33 mouse cellular contexts compared by ENCODE assay signal in genomic region chr11:78431176-78431575, GRCm38 (mm10). TPM values are rescaled to one million over a fixed set of nuclear protein-coding genes. Genes with fewer than 3 reads are reported as not detected.
DNase-seq lines count a peak whose midpoint lies in the region; ATAC-seq and TF ChIP-seq lines count a peak whose summit lies in the region.
"Had no signal": no experiment of that assay in that cellular context is flagged by ENCODE, and none has a peak within 500 bp of the region (broad histone marks: within the 10 kb centered on the region; RNA-seq: fewer than 3 reads in every experiment).

No protein-coding gene starts in this region.

- peak; percentile 58 to 65 for DNase-seq in cerebellum, postnatal 14 days
- no peak for DNase-seq in cerebellum, postnatal 4 days (ENCODE audit: low spot score in 2 of 2)
- DNase-seq in MEL (ENCODE audit: low read depth, low spot score), result peak; percentile 44
- DNase-seq in kidney, postnatal 36 days, result peak; percentile 71 to 81
- DNase-seq in right cerebral cortex, postnatal 4 days, result no peak
- DNase-seq in layer of hippocampus, postnatal 25 days (ENCODE audit: extremely low spot score in 1 of 2, low spot score in 1 of 2), result no peak
- no peak for DNase-seq in adrenal gland, postnatal 25 days
- DNase-seq: adrenal gland, adult 8-10 months; forebrain, postnatal 0 days; gastrocnemius, postnatal 25 days; heart, adult 18-20 months; heart, postnatal 14 days; layer of hippocampus, adult 9-11 months; lung, postnatal 10 days; thymus, postnatal 25 days had no signal

- H3K4me3 ChIP-seq in MEL (ENCODE audit: control insufficient read depth in 1 of 2, insufficient read depth in 1 of 2, low read depth in 2 of 2, low read length in 2 of 2), result no peak overlapping the region; a peak in 1 of 4 replicates
- no peak overlapping the region for H3K4me3 ChIP-seq in intestine, postnatal 0 days (ENCODE audit: low read depth, low read length)
- H3K4me3 ChIP-seq: embryonic facial prominence, embryonic 12.5 days; heart, embryonic 13.5 days; neural tube, embryonic 15.5 days had no signal

- H3K9ac ChIP-seq in MEL (ENCODE audit: control insufficient read depth, low read depth, low read length, poor library complexity, severe bottlenecking), result no peak overlapping the region
- no peak overlapping the region for H3K9ac ChIP-seq in intestine, postnatal 0 days (ENCODE audit: low read depth, low read length)
- H3K9ac ChIP-seq: embryonic facial prominence, embryonic 12.5 days; forebrain, postnatal 0 days; heart, embryonic 13.5 days; neural tube, embryonic 15.5 days had no signal

- no peak for ATAC-seq in intestine, postnatal 0 days
- ATAC-seq: activated CD4-positive, CD25-positive, alpha-beta regulatory T cell, adult 4 months; CD4-positive, CD25-positive, alpha-beta regulatory T cell, adult 4 months; forebrain, postnatal 0 days; hindbrain, postnatal 0 days; Patski had no signal

- WGBS in intestine, postnatal 0 days, result 42% methylated on average over 10 of the region's 10 CpGs

- H3K79me2 ChIP-seq in MEL (ENCODE audit: control insufficient read depth, insufficient read depth, low read length, poor library complexity), result no peaks in the 10 kb centered on the region

- TF ChIP-seq POLR2A in MEL (IDR thresholded peaks at IDR 0.05; ENCODE audit: control insufficient read depth in 1 of 2, insufficient read depth in 1 of 2, low read depth in 1 of 2, low read length in 2 of 2, poor library complexity in 1 of 2), result no peak

- no peak overlapping the region for H3K27ac ChIP-seq in MEL (ENCODE audit: control insufficient read depth, low read depth, low read length)
- peak overlapping the region; percentile 77 for H3K27ac ChIP-seq in intestine, postnatal 0 days (ENCODE audit: low read depth, low read length)
- H3K27ac ChIP-seq: embryonic facial prominence, embryonic 12.5 days; heart, embryonic 13.5 days; hindbrain, postnatal 0 days; neural tube, embryonic 15.5 days had no signal

- H3K27me3 ChIP-seq in MEL (ENCODE audit: control insufficient read depth in 1 of 2, insufficient read depth in 2 of 2, low read length in 2 of 2), result peaks cover 1 to 2% of the 10 kb centered on the region in 2 experiments; a peak in 1 of 4 replicates
- H3K27me3 ChIP-seq in intestine, postnatal 0 days (replicated peaks; ENCODE audit: control insufficient read depth, insufficient read depth, low read length), result no peaks in the 10 kb centered on the region
- H3K27me3 ChIP-seq: embryonic facial prominence, embryonic 12.5 days; neural tube, embryonic 15.5 days; Patski had no signal

- TF ChIP-seq RAD21 in MEL (IDR thresholded peaks at IDR 0.05; ENCODE audit: low read depth, low read length), result no peak

- no peak for TF ChIP-seq EP300 in MEL (IDR thresholded peaks at IDR 0.05; ENCODE audit: low read depth in 1 of 2, low read length in 2 of 2)

- peaks cover 0 to 19% of the 10 kb centered on the region in 2 experiments; a peak in 2 of 4 replicates for H3K4me1 ChIP-seq in MEL (ENCODE audit: control insufficient read depth in 1 of 2, insufficient read depth in 2 of 2, low read length in 2 of 2)
- peaks cover 9% of the 10 kb centered on the region; the same call in 1 of the 2 replicates for H3K4me1 ChIP-seq in intestine, postnatal 0 days (replicated peaks; ENCODE audit: control insufficient read depth, insufficient read depth, low read length)

- H3K4me2 ChIP-seq in intestine, postnatal 0 days (replicated peaks; ENCODE audit: low read depth), result no peak overlapping the region
- H3K4me2 ChIP-seq: embryonic facial prominence, embryonic 12.5 days; heart, embryonic 13.5 days; midbrain, embryonic 11.5 days; neural tube, embryonic 15.5 days had no signal

- TF ChIP-seq CTCF in MEL (IDR thresholded peaks at IDR 0.05 in 2 of 3, conservative IDR thresholded peaks at IDR 0.05 in 1 of 3; ENCODE audit: control insufficient read depth in 1 of 3, insufficient read depth in 1 of 3, low read depth in 2 of 3, low read length in 3 of 3, poor library complexity in 1 of 3, severe bottlenecking in 1 of 3), result no peak
- no peak for TF ChIP-seq CTCF in intestine, postnatal 0 days (IDR thresholded peaks at IDR 0.05; ENCODE audit: low read depth)

- H3K36me3 ChIP-seq in MEL (ENCODE audit: control insufficient read depth in 1 of 2, insufficient read depth in 2 of 2, low read length in 2 of 2), result peaks cover 0 to 8% of the 10 kb centered on the region in 2 experiments; a peak in 1 of 4 replicates
- no peaks in the 10 kb centered on the region for H3K36me3 ChIP-seq in intestine, postnatal 0 days (ENCODE audit: control insufficient read depth, insufficient read depth)
- H3K36me3 ChIP-seq: embryonic facial prominence, embryonic 12.5 days; heart, embryonic 13.5 days; neural tube, embryonic 15.5 days had no signal

- no peaks in the 10 kb centered on the region for H3K9me3 ChIP-seq in MEL (replicated peaks; ENCODE audit: insufficient read depth, low read length)
- no peaks in the 10 kb centered on the region for H3K9me3 ChIP-seq in intestine, postnatal 0 days (ENCODE audit: control insufficient read depth)
- H3K9me3 ChIP-seq: embryonic facial prominence, embryonic 12.5 days; heart, embryonic 13.5 days; neural tube, embryonic 15.5 days had no signal

TF ChIP-seq in MEL, 35 proteins besides CTCF, POLR2A, EP300 and RAD21:
- no peak for TF ChIP-seq CHD1 (IDR thresholded peaks at IDR 0.05; ENCODE audit: low read depth, low read length)
- no peak for TF ChIP-seq MAX (IDR thresholded peaks at IDR 0.05; ENCODE audit: low read length)
- no peak for TF ChIP-seq ZC3H11A (IDR thresholded peaks at IDR 0.05; ENCODE audit: low read depth, low read length)
- no peak for TF ChIP-seq USF2 (IDR thresholded peaks at IDR 0.05; ENCODE audit: borderline replicate concordance in 1 of 2, insufficient read depth in 1 of 2, low read depth in 1 of 2, low read length in 2 of 2)
- TF ChIP-seq NRF1 (IDR thresholded peaks at IDR 0.05; ENCODE audit: insufficient read depth, low read depth, low read length, poor library complexity, severe bottlenecking), result no peak
- no peak for TF ChIP-seq BHLHE40 (IDR thresholded peaks at IDR 0.05; ENCODE audit: borderline replicate concordance, low read depth, low read length)
- TF ChIP-seq TAL1 (IDR thresholded peaks at IDR 0.05; ENCODE audit: low read length), result no peak
- TF ChIP-seq MAZ (IDR thresholded peaks at IDR 0.05; ENCODE audit: low read depth, low read length), result no peak
- no peak for TF ChIP-seq KAT2A (conservative IDR thresholded peaks at IDR 0.05; ENCODE audit: low read depth, low read length)
- no peak for TF ChIP-seq RCOR1 (IDR thresholded peaks at IDR 0.05; ENCODE audit: low read depth, low read length)
- no peak for TF ChIP-seq ZMIZ1 (IDR thresholded peaks at IDR 0.05; ENCODE audit: low read depth, low read length)
- no peak for TF ChIP-seq ETS1 (IDR thresholded peaks at IDR 0.05; ENCODE audit: low read depth, low read length)
- TF ChIP-seq MYC (IDR thresholded peaks at IDR 0.05; ENCODE audit: low read depth, low read length), result no peak
- no peak for TF ChIP-seq JUND (IDR thresholded peaks at IDR 0.05; ENCODE audit: low read depth, low read length)
- TF ChIP-seq SIN3A (IDR thresholded peaks at IDR 0.05; ENCODE audit: low read length), result no peak
- TF ChIP-seq ZNF384 (IDR thresholded peaks at IDR 0.05; ENCODE audit: low read depth, low read length), result no peak

RNA-seq across cellular contexts. Expression of gene Slc13a2, which starts 9.2 kb away (rescaled TPM):
- total RNA-seq in MEL (2012; rRNA removed), result not detected in 2 replicates
- not detected for polyA plus RNA-seq in MEL (2012; ENCODE audit: insufficient read depth in 1 of 2, insufficient read length in 2 of 2, low read depth in 1 of 2, low replicate concordance in 2 of 2, missing spikeins in 1 of 2)
- polyA plus RNA-seq in intestine, postnatal 0 days (2015; fragmentation: Nextera tagmentation; extraction: Ambion mirVana), result 31.4 and 36.6 TPM in 2 replicates
- not detected for total RNA-seq in layer of hippocampus, postnatal 25 days (2021)
- not detected in 2 replicates for total RNA-seq in adrenal gland, postnatal 25 days (2021)
- total RNA-seq: adrenal gland, adult 8-10 months; forebrain, postnatal 0 days; gastrocnemius, postnatal 25 days; heart, adult 18-20 months; heart, postnatal 14 days; left cerebral cortex, adult 8-10 months; midbrain, postnatal 0 days had no signal
- polyA plus RNA-seq: activated CD4-positive, CD25-positive, alpha-beta regulatory T cell, adult 4 months; CD4-positive, CD25-positive, alpha-beta regulatory T cell, adult 4 months; cerebellum, adult 2 months; embryonic facial prominence, embryonic 12.5 days; forebrain, embryonic 11.5 days; forebrain, postnatal 0 days; heart, embryonic 13.5 days; hindbrain, embryonic 11.5 days; hindbrain, postnatal 0 days; limb, embryonic 11.5 days; midbrain, embryonic 11.5 days; midbrain, postnatal 0 days; neural tube, embryonic 15.5 days had no signal

RNA-seq across cellular contexts. Expression of gene Slc46a1, which starts 34.3 kb away (rescaled TPM):
- 7.5 and 11.6 TPM in 2 replicates for total RNA-seq in MEL (2012; rRNA removed)
- 1 to 10 TPM in 1 of 2 experiments, not detected in 1; 8.3 TPM for polyA plus RNA-seq in MEL (2012; ENCODE audit: insufficient read depth in 1 of 2, insufficient read length in 2 of 2, low read depth in 1 of 2, low replicate concordance in 2 of 2, missing spikeins in 1 of 2)
- 68.7 and 71.6 TPM in 2 replicates for polyA plus RNA-seq in intestine, postnatal 0 days (2015; fragmentation: Nextera tagmentation; extraction: Ambion mirVana)
- total RNA-seq in layer of hippocampus, postnatal 25 days (2021), result 10 to 100 TPM; 10.6 to 11.2 TPM
- total RNA-seq in adrenal gland, postnatal 25 days (2021), result 46.2 and 57.5 TPM in 2 replicates

RNA-seq across cellular contexts. Expression of gene Foxn1, which starts 44.8 kb away (rescaled TPM):
- total RNA-seq in MEL (2012; rRNA removed), result not detected in 2 replicates
- polyA plus RNA-seq in MEL (2012; ENCODE audit: insufficient read depth in 1 of 2, insufficient read length in 2 of 2, low read depth in 1 of 2, low replicate concordance in 2 of 2, missing spikeins in 1 of 2), result not detected
- polyA plus RNA-seq in intestine, postnatal 0 days (2015; fragmentation: Nextera tagmentation; extraction: Ambion mirVana), result not detected in 2 replicates
- total RNA-seq in layer of hippocampus, postnatal 25 days (2021), result not detected
- 0.36 and 0.86 TPM in 2 replicates for total RNA-seq in adrenal gland, postnatal 25 days (2021)
- total RNA-seq: forebrain, postnatal 0 days; gastrocnemius, postnatal 25 days; heart, adult 18-20 months; hindbrain, postnatal 0 days; liver, adult 2 months; midbrain, postnatal 0 days had no signal
- polyA plus RNA-seq: activated CD4-positive, CD25-positive, alpha-beta regulatory T cell, adult 4 months; cerebellum, adult 2 months; forebrain, embryonic 11.5 days; forebrain, postnatal 0 days; hindbrain, postnatal 0 days; large intestine, adult 2 months; liver, adult 2 months; liver, embryonic 16.5 days; midbrain, embryonic 11.5 days; midbrain, postnatal 0 days; neural tube, embryonic 15.5 days had no signal

Comparison
In these comparisons a context has a peak if more than half of its experiments do, and no peak if none do; other contexts are left out.
1. DNase-seq: peak in cerebellum, postnatal 14 days (2 of 2), MEL (single experiment) and kidney, postnatal 36 days (2 of 2); none in cerebellum, postnatal 4 days (0 of 2), right cerebral cortex, postnatal 4 days (single experiment), layer of hippocampus, postnatal 25 days (0 of 2) and adrenal gland, postnatal 25 days (single experiment).